Mouse (Mus musculus) forebrain, embryonic 12.5 days (tissue): ENCODE data around the gene Btbd35f13. TPM values are rescaled to one million over a fixed set of nuclear protein-coding genes. Genes with fewer than 3 reads are reported as not detected.
"Not testable (repeated sequence)": the region's sequence is repeated elsewhere in the genome, so short reads cannot be mapped to it uniquely, and the experiment has no call there.

Experiments used
- ATAC-seq: fragments of 200-750 bp; cut with Nextera tagmentation; 2 replicates; pipeline ENCODE4 v1.8.0; 2017; ENCODE audit warnings: moderate TSS enrichment; ENCODE audit not compliant: low FRiP score
- H3K27ac ChIP-seq: fragments of 300-500 bp; sonication (generic); 2 replicates; pipeline ENCODE4 v1.5.1; 2016; ENCODE audit warnings: mild to moderate bottlenecking
- H3K27me3 ChIP-seq: fragments of 300-500 bp; sonication (generic); 2 replicates; pipeline ENCODE4 v1.6.1; 2016; ENCODE audit warnings: mild to moderate bottlenecking
- H3K36me3 ChIP-seq: fragments of 300-500 bp; sonication (generic); replicated peaks from 2 replicates; pipeline ENCODE4 v1.6.1; 2016; ENCODE audit warnings: mild to moderate bottlenecking
- H3K4me1 ChIP-seq: fragments of 300-500 bp; sonication (generic); 2 replicates; pipeline ENCODE4 v1.6.1; 2016
- H3K4me2 ChIP-seq: fragments of 300-500 bp; sonication (generic); 2 replicates; pipeline ENCODE4 v1.6.1; 2016; ENCODE audit warnings: mild to moderate bottlenecking, moderate library complexity
- H3K4me3 ChIP-seq: fragments of 300-500 bp; sonication (generic); replicated peaks from 2 replicates; pipeline ENCODE4 v1.5.1; 2016; ENCODE audit warnings: mild to moderate bottlenecking
- H3K9ac ChIP-seq: fragments of 300-500 bp; sonication (generic); 2 replicates; pipeline ENCODE4 v1.6.1; 2016; ENCODE audit warnings: mild to moderate bottlenecking
- H3K9me3 ChIP-seq: fragments of 300-500 bp; sonication (generic); 2 replicates; pipeline ENCODE4 v1.6.1; 2016
- WGBS: fragments of 180-500 bp; shearing (Covaris S2); methylation state at CpG from one replicate; pipeline ENCODE4 v1.1.7; 2016; 5-methylcytosine and 5-hydroxymethylcytosine counted together
- polyA plus RNA-seq: library from polyadenylated mRNA; unstranded; fragments of >200 nt; fragmentation: Nextera tagmentation; extraction: Ambion mirVana; gene quantifications from 2 replicates; pipeline ENCODE4 v1.2.1, GENCODE M21; 2016

Gene Btbd35f13
- polyA plus RNA-seq = not detected in 2 replicates

DNA sequence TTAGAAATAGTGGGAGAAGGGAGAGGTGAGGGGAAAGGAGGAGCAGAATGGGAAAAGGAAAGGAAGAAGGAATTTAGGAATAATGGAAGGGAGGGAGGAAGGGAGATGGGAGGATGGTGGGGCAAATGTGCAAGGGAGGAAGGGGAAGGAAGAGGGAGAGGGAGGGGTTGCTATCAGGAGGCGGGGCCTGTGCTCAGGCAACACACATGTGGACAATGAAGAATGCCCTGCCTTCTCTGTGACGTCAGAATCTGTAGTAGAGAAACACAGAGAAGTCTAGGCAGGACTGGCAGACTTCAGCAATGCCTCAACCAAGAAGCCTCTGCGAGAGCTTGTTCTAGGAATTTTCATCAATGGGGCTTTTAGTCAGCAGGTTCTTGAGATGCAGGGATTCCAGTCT lies at the start of gene Btbd35f13:
Btbd35f13 (plus strand) TSS at position 301 of the 400 bp plus-strand sequence.
- H3K36me3 ChIP-seq, H3K4me2 ChIP-seq, ATAC-seq, H3K4me3 ChIP-seq, H3K9ac ChIP-seq, H3K27me3 ChIP-seq, H3K9me3 ChIP-seq, H3K4me1 ChIP-seq, H3K27ac ChIP-seq: not testable (repeated sequence)
- WGBS = 77% methylated on average over 3 of the region's 3 CpGs

DNA sequence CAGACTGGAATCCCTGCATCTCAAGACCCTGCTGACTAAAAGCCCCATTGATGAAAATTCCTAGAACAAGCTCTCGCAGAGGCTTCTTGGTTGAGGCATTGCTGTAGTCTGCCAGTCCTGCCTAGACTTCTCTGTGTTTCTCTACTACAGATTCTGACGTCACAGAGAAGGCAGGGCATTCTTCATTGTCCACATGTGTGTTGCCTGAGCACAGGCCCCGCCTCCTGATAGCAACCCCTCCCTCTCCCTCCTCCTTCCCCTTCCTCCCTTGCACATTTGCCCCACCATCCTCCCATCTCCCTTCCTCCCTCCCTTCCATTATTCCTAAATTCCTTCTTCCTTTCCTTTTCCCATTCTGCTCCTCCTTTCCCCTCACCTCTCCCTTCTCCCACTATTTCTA lies 45.3 kb downstream of the Btbd35f13 start, which contains the start of gene Btbd35f14:
Btbd35f14 (minus strand) TSS at position 101 of the 400 bp plus-strand sequence.
- not testable (repeated sequence) for H3K4me2 ChIP-seq, H3K9me3 ChIP-seq
- WGBS = no CpG with 5 or more reads among the region's 3 CpGs

More for the DNA sequence above, 45.3 kb downstream of the Btbd35f13 start, which contains the start of gene Btbd35f14:
- H3K27ac ChIP-seq, H3K4me3 ChIP-seq, H3K36me3 ChIP-seq, H3K27me3 ChIP-seq, H3K4me1 ChIP-seq, ATAC-seq, H3K9ac ChIP-seq: not testable (repeated sequence)

Other genes with a start within 250 kb of the Btbd35f13 start
- not detected in 2 replicates for gene Btbd35f15, start 79.9 kb upstream of the Btbd35f13 start, polyA plus RNA-seq
- gene Btbd35f14, start 45.2 kb downstream of the Btbd35f13 start, polyA plus RNA-seq = not detected in 2 replicates